Mouse (Mus musculus) fat pad, adult 2 months (tissue): ENCODE results near the gene Neurl2.
"Not testable (repeated sequence)": the region's sequence is repeated elsewhere in the genome, so short reads cannot be mapped to it uniquely, and the experiment has no call there.

ENCODE experiments used
- DNase-seq: peaks from one replicate; pipeline ENCODE4 v3.0.0-alpha.2; 2011; ENCODE audit warnings: low read depth, low spot score; ENCODE audit errors: extremely low read depth

Gene Neurl2

GRCm38 (mm10) chr2:164833314-164833959, at the start of gene Neurl2:
Gene Neurl2 (minus strand): TSS chr2:164833456.
- DNase-seq = no peak

DNA sequence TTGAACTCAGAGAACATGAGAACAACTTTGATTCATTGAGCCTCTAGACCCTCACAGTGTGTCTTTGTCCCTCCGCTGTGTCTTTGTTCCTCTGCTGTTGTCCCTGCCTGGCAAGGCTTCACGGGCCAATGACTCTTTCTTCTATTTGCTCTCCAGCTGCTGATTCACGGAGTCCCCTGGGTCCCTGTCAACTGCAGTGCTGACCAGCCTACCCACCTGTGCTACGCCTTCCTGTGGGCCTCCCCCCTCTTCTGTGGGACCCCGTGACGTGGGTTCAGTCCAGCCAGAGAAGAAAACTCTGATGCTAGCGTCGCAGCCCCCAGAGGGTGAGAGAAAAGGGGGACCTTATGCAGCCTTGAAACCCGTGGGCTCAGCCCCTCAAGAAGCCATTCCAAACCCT, 49.4 kb upstream of the Neurl2 start:
- no peak for DNase-seq

GRCm38 (mm10) chr2:164879568-164880277, 46.5 kb upstream of the Neurl2 start:
- no peak for DNase-seq

DNA sequence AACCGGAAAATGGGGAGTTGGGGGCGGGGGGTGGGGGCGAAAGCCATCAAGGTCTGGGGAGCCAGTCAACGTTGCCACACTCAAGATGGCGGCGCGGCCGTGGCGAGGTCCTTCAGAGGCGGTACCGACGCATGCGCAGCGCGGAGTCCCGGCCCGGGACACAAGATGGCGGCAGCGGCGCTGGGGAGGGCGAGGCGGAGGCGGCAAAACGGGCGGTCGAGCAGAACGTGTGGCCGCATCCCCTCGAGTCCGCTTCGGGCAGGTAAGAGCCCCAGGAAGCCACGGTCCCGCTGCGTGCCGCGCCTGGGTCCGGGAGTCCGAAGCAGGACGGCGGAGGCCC, 45.9 kb upstream of the Neurl2 start, which contains the start of gene Pcif1:
TSS of gene Pcif1 (plus strand) at position 77 of the 340 bp plus-strand sequence.
- no peak for DNase-seq

DNA sequence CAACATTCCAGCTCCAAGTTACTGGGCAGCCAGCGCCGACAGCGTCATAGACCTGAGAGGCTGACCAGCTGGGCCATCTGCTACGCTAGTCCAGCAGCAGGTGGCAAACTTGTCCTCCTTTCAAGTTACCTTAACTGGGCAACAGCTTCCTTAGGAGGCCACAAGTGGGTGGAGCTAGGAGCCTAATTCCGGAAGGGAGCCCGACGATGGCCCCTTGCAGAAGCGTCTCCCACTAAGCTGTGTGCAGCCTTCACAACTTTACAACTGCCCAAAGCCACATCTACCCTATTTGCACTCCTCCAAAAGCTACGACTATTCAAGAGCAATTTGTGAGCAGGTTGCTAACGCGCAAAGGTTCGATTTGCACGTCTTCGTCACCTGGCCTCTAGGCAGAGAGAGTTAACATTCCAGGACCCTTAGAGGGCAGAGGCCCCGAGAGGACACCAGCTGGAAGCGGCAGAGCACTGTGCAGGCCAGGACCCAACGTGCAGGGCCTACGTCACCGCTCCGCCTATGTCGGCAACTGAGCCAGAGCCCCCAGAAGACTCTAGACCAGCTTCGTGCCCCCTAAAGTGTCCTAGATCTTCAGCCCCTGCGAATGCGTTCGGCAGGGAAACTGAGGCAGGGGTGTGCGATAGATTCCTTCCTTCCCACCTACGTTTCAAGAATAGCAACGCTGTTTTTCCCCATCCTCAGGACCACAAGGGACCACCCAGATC, 45.4 kb upstream of the Neurl2 start:
- DNase-seq = no peak

GRCm38 (mm10) chr2:164877376-164878215, 44.3 kb upstream of the Neurl2 start:
- DNase-seq = not testable (repeated sequence)

GRCm38 (mm10) chr2:164875648-164876047, 42.4 kb upstream of the Neurl2 start:
- not testable (repeated sequence) for DNase-seq

DNA sequence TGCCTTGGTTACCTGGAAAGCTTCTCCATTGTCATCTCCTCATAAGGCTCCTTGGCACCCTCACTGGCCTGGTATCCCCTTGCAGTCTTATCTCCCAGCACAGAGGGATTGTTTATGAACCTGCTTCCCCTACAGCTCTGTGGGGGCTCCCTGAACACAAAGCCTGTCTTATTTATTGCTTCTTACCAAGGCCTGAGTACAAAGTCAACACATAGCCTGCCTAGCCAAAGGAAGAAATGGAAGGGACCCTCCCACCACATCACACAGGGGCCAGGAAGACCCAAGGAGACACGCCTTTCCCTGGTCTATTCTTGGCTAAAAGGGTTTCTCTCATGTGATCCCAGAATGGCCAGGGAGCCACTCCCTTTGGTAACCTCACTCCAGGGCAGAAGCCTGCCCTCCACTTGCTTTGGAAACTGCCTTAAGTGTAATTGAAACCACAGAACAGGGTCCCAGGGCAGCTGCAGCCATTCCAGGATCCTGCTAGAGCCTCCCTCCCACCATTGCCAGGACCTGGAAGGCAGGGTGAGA, 41.0 kb upstream of the Neurl2 start:
- DNase-seq = no peak

GRCm38 (mm10) chr2:164873621-164874020, 40.4 kb upstream of the Neurl2 start:
- no peak for DNase-seq

DNA sequence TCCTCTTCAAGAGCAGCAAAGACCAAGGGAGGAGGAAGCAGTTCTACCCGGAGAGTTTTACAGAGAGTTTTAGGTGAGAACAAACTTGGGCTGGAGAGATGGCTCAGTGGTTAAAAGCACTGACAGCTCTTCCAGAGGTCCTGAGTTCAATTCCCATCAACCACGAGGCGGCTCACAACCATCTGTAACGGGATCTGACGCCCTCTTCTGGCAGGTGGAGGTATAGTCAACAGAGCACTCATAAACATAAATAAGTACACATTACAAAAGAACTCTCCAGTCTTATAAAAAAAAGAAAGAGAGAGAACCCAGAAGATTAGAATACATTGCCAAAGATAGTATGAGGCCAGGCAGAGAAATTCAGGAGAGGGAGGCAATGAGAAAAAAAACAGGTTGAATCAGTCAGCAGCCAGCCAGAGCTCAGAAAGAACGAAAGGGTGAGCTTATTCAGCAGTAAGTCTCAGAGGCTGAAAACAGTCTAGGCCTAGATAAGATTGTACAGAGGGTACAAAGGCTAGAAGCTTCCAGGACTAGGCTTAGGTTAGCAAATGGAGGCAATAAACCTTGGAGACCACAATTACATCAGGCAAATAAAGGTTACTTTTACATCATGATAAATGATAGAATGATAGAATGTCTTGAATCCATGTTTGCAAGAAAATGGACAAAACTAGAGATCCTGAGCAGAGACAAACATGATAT, 38.5 kb upstream of the Neurl2 start:
- no peak for DNase-seq

DNA sequence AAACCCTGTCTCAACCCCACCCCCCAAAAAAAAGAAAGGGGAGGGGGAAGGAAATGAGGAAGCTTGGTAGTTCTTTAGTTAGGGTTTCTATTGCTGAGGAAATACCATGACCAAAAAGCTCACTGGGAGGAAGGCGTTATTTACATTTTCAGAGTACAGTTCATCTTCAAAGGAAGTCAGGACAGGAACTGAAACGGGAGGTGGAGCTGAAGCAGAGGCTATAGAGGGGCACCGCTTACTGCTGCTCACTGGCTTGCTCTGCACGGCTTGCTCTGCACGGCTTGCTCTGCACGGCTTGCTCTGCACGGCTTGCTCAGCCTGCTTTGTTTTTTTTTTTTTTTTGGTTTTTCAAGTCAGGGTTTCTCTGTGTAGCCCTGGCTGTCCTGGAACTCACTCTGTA, 35.2 kb upstream of the Neurl2 start:
- DNase-seq = no peak

DNA sequence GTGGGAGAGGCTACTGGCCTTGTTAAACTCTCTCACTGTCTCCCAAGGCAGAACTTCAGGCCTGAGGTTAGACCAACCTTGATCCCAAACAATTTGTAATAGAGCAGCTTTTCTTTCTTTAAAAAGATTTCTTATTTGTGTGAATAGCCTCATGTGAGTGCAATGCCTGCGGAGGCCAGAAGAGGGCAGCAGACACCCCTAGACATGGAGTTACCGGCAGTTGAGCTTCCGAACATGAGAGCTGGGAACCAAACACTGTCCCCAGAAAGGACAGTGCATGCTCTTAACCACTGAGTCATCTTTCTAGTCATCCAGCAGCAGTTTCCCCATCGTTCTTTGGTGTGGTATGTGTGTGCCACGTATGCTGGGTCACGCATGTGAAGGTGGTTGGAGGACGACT, 34.3 kb upstream of the Neurl2 start:
- no peak for DNase-seq

DNA sequence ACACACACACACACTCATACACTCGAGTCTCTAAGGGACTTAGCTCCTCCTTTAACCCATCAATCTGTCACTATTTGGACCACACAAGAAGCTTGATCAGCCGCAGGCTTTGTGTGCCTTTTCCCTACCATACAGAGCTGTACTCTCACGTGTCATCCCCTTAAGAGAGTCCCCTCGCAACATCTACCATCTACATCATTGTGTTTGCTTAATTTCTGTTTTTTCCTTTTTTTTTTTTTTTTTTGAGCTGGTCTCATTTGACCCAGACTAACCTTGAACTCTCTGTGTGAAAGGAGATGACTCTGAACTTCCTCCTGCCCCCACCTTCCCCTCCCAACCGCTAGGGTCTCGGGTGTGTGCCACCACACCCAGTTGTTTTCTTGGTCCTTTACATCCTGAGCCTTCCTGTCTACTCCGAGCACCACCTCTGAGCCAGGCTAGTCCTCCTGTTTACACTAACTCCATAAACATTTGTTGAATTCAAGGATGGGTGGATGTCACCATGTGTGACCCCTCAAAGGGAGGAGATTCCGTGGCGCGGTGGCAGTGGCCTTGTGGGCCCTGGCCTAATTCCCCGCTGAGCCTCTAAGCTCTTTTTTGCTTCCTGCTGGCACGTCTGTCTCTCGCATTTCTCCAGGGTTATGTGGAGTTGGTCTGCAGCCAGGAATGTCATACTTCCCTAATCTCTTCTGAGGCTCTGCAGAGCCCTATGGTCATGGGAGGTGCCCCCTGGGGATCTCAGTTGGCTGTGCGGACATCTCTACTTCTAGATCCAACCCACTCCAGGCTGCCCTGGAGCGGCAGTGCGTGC, 33.7 kb upstream of the Neurl2 start:
- DNase-seq = no peak

GRCm38 (mm10) chr2:164864593-164864992, 31.3 kb upstream of the Neurl2 start:
- no peak for DNase-seq

- DNase-seq = not testable (repeated sequence)
Observed at GRCm38 (mm10) chr2:164863411-164863810, 30.2 kb upstream of the Neurl2 start.

- DNase-seq = no peak
Observed at GRCm38 (mm10) chr2:164862179-164862861, 29.1 kb upstream of the Neurl2 start.

DNA sequence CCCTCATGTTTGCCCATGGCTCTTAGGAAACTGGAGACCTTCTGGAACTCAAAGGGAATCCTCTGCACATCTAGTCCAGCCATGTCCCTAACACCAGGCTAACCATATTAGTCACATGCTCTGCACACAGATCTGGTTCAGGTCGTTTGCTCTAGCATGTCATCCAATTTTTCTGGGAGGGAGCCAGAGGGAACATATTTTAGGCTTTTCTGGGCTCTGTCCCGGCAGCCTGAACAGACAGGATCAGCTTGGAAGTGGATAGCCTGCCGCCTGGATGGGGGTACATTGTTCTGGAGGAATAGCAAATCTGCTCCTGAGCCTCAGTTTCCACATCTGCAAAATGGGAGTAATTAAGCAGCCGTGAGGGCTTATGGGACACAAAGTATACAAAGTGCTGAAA, 27.8 kb upstream of the Neurl2 start:
- no peak for DNase-seq

GRCm38 (mm10) chr2:164859640-164860432, 26.6 kb upstream of the Neurl2 start:
- no peak for DNase-seq
